Comparison of ENCODE assay signal across 7 mouse cellular contexts in the genomic region with DNA sequence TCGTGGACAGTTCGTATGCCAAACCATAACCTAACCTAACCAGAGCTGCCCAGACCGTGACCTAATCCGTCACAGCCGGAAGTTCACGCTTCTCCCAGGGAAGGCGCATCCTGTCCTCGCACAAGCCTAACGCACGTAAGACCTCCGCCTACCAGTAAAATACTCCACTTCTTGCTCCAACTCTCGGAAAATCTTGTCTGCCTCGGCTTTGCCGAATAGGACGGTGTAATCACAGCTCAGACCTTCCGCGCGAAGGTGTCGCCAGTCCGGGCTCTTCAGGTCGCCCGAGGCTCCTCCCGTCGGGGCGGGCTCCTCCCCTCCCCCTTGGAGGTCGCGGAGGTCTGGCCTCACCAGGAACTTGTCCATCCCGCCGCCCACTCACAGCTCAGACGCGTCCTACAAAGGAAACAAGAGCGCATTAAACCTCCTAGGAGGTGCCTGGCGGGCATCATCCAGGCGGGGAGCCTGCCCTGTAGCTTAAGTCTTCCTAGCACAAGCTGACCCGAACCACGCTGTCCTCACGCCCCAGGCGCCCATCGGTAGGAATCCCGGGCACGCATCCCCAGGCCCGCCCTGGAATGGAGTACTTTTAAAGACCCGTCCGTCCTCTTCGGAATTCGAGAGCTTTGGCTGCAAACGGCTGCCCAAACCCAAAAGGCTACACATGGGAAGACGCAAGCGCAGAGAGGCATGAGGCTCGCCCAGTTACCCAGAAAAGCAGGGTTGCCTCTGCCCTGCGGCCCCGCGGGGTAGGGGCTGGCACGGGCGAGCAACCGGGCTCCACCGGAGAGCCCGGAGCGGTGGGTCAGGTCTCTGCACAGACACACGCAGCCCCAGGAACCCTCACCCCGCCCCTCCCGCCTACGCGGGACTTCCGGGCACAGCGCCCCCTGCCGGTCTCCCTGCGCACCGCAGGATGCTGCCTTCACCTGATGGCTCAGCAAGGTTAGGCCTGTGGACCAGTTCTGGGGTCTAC. TPM values are rescaled to one million over a fixed set of nuclear protein-coding genes. Genes with fewer than 3 reads are reported as not detected.
DNase-seq lines count a peak whose midpoint lies in the region; ATAC-seq and TF ChIP-seq lines count a peak whose summit lies in the region.

A gene (minus strand): TSS at position 845 of the 976 bp plus-strand sequence.

- 0 out of 2 replicates have a peak, but pooled peaks have one; percentile 15 for ATAC-seq in embryonic facial prominence, embryonic 11.5 days (replicated peaks; ENCODE audit: insufficient number of reproducible peaks, low FRiP score, low TSS enrichment, low read depth)
- ATAC-seq in granulocyte monocyte progenitor cell, adult 5-6 weeks (replicated peaks; ENCODE audit: poor library complexity, severe bottlenecking) = peak; percentile 54
- peak; percentile 20 for ATAC-seq in intestine, postnatal 0 days
- ATAC-seq in limb, embryonic 11.5 days (ENCODE audit: insufficient number of reproducible peaks, low FRiP score, low TSS enrichment, low read depth) = 0 out of 2 replicates have a peak, but pooled peaks have one; percentile 11
- ATAC-seq in midbrain, embryonic 13.5 days = peak; percentile 21

- WGBS in embryonic facial prominence, embryonic 11.5 days = under 1% methylated on average over 68 of the region's 69 CpGs
- 1% methylated on average over 69 of the region's 69 CpGs for WGBS in intestine, postnatal 0 days
- WGBS in limb, embryonic 11.5 days = under 1% methylated on average over 69 of the region's 69 CpGs
- under 1% methylated on average over 69 of the region's 69 CpGs for WGBS in midbrain, embryonic 13.5 days
- 3% methylated on average over 69 of the region's 69 CpGs for WGBS in spleen, adult 2 months

- peak within 1 kb of the TSS; percentile 71 for H3K9ac ChIP-seq in embryonic facial prominence, embryonic 11.5 days (replicated peaks; ENCODE audit: low read length)
- H3K9ac ChIP-seq in intestine, postnatal 0 days (ENCODE audit: low read depth, low read length) = peak within 1 kb of the TSS; percentile 32
- peak within 1 kb of the TSS; percentile 76 for H3K9ac ChIP-seq in limb, embryonic 11.5 days (ENCODE audit: low read length)
- H3K9ac ChIP-seq in midbrain, embryonic 13.5 days (replicated peaks) = peak within 1 kb of the TSS; percentile 73

- TF ChIP-seq POLR2A in spleen, adult 2 months (IDR thresholded peaks at IDR 0.05; ENCODE audit: low read depth, low read length) = no peak

- DNase-seq in adrenal gland, postnatal 14 days = peak; percentile 93
- peak; percentile 91 for DNase-seq in embryonic facial prominence, embryonic 11.5 days (ENCODE audit: low spot score)
- peak; percentile 97 for DNase-seq in limb, embryonic 11.5 days (ENCODE audit: low spot score)
- peak; percentile 55 to 77 for DNase-seq in spleen, adult 2 months (ENCODE audit: low read depth in 1 of 2, low spot score in 2 of 2)

- H3K36me3 ChIP-seq in embryonic facial prominence, embryonic 11.5 days (replicated peaks; ENCODE audit: control insufficient read depth, insufficient read depth, low read depth, low read length) = no peaks in the 10 kb centered on the region; the same call in 1 of the 2 replicates
- peaks cover 19% of the 10 kb centered on the region; the same call in 1 of the 2 replicates for H3K36me3 ChIP-seq in intestine, postnatal 0 days (ENCODE audit: control insufficient read depth, insufficient read depth)
- H3K36me3 ChIP-seq in limb, embryonic 11.5 days (ENCODE audit: control insufficient read depth, insufficient read depth, low read length) = 0 out of 2 replicates have a peak, but pooled peaks cover 2% of the 10 kb centered on the region
- H3K36me3 ChIP-seq in midbrain, embryonic 13.5 days = peaks cover 31% of the 10 kb centered on the region
- peaks cover 12% of the 10 kb centered on the region for H3K36me3 ChIP-seq in spleen, adult 2 months (ENCODE audit: control insufficient read depth, insufficient read depth, low read length)

- H3K27me3 ChIP-seq in embryonic facial prominence, embryonic 11.5 days (ENCODE audit: control insufficient read depth, insufficient read depth, low read length) = no peaks in the 10 kb centered on the region
- no peaks in the 10 kb centered on the region for H3K27me3 ChIP-seq in intestine, postnatal 0 days (replicated peaks; ENCODE audit: control insufficient read depth, insufficient read depth, low read length)
- no peaks in the 10 kb centered on the region for H3K27me3 ChIP-seq in limb, embryonic 11.5 days (ENCODE audit: control insufficient read depth, insufficient read depth, low read length)
- no peaks in the 10 kb centered on the region for H3K27me3 ChIP-seq in midbrain, embryonic 13.5 days
- no peaks in the 10 kb centered on the region for H3K27me3 ChIP-seq in spleen, adult 2 months (ENCODE audit: control insufficient read depth, insufficient read depth, low read length)

- peak; percentile 98 for TF ChIP-seq CTCF in intestine, postnatal 0 days (IDR thresholded peaks at IDR 0.05; ENCODE audit: low read depth)
- peak; percentile 99 for TF ChIP-seq CTCF in spleen, adult 2 months (IDR thresholded peaks at IDR 0.05; ENCODE audit: extremely low read depth, insufficient read depth, insufficient read length, insufficient replicate concordance)

- peak within 1 kb of the TSS; percentile 53 for H3K4me3 ChIP-seq in embryonic facial prominence, embryonic 11.5 days (ENCODE audit: low read depth, low read length)
- peak within 1 kb of the TSS; percentile 49 for H3K4me3 ChIP-seq in intestine, postnatal 0 days (ENCODE audit: low read depth, low read length)
- peak within 1 kb of the TSS; percentile 63 for H3K4me3 ChIP-seq in limb, embryonic 11.5 days (ENCODE audit: low read depth, low read length)
- peak within 1 kb of the TSS; percentile 62 for H3K4me3 ChIP-seq in midbrain, embryonic 13.5 days (replicated peaks)
- peak within 1 kb of the TSS; percentile 75 for H3K4me3 ChIP-seq in spleen, adult 2 months (ENCODE audit: extremely low read depth, insufficient read depth, insufficient read length)

- H3K4me2 ChIP-seq in embryonic facial prominence, embryonic 11.5 days (ENCODE audit: low read depth, low read length) = peak within 1 kb of the TSS; percentile 97
- H3K4me2 ChIP-seq in intestine, postnatal 0 days (replicated peaks; ENCODE audit: low read depth) = peak within 1 kb of the TSS; percentile 92
- peak within 1 kb of the TSS; percentile 85 for H3K4me2 ChIP-seq in limb, embryonic 11.5 days (ENCODE audit: low read depth, severe bottlenecking)
- H3K4me2 ChIP-seq in midbrain, embryonic 13.5 days (replicated peaks) = peak within 1 kb of the TSS; percentile 89

- peak within 1 kb of the TSS; percentile 76 for H3K27ac ChIP-seq in embryonic facial prominence, embryonic 11.5 days (replicated peaks; ENCODE audit: low read depth, low read length)
- peak within 1 kb of the TSS; percentile 63 for H3K27ac ChIP-seq in intestine, postnatal 0 days (ENCODE audit: low read depth, low read length)
- H3K27ac ChIP-seq in limb, embryonic 11.5 days (replicated peaks; ENCODE audit: low read depth, low read length) = peak within 1 kb of the TSS; percentile 84
- peak within 1 kb of the TSS; percentile 82 for H3K27ac ChIP-seq in midbrain, embryonic 13.5 days
- peak within 1 kb of the TSS; percentile 79 for H3K27ac ChIP-seq in spleen, adult 2 months (ENCODE audit: insufficient read depth, low read length)

- H3K4me1 ChIP-seq in embryonic facial prominence, embryonic 11.5 days (ENCODE audit: control insufficient read depth, insufficient read depth, low read length) = no peaks in the 10 kb centered on the region
- H3K4me1 ChIP-seq in intestine, postnatal 0 days (replicated peaks; ENCODE audit: control insufficient read depth, insufficient read depth, low read length) = 0 out of 2 replicates have a peak, but pooled peaks cover 3% of the 10 kb centered on the region
- H3K4me1 ChIP-seq in limb, embryonic 11.5 days (ENCODE audit: control insufficient read depth, insufficient read depth, low read length) = peaks cover 9% of the 10 kb centered on the region
- peaks cover 23% of the 10 kb centered on the region for H3K4me1 ChIP-seq in midbrain, embryonic 13.5 days (replicated peaks)
- H3K4me1 ChIP-seq in spleen, adult 2 months (ENCODE audit: control insufficient read depth, insufficient read depth, insufficient read length) = peaks cover 10% of the 10 kb centered on the region

- no peaks in the 10 kb centered on the region for H3K9me3 ChIP-seq in embryonic facial prominence, embryonic 11.5 days (replicated peaks; ENCODE audit: control insufficient read depth, low read length)
- no peaks in the 10 kb centered on the region for H3K9me3 ChIP-seq in intestine, postnatal 0 days (ENCODE audit: control insufficient read depth)
- no peaks in the 10 kb centered on the region for H3K9me3 ChIP-seq in limb, embryonic 11.5 days (ENCODE audit: control insufficient read depth, low read length)
- no peaks in the 10 kb centered on the region for H3K9me3 ChIP-seq in midbrain, embryonic 13.5 days

RNA-seq across cellular contexts. Expression of the gene that starts here (rescaled TPM):
- 9.9 and 10.3 TPM in 2 replicates for total RNA-seq in adrenal gland, postnatal 14 days (2021)
- 13.5 and 13.8 TPM in 2 replicates for polyA plus RNA-seq in embryonic facial prominence, embryonic 11.5 days (2014; fragmentation: Nextera tagmentation; extraction: Ambion mirVana)
- total RNA-seq in granulocyte monocyte progenitor cell, adult 5-6 weeks (2014; fragmentation: Nextera tagmentation) = 12.0 and 14.8 TPM in 2 replicates
- total RNA-seq in granulocyte monocyte progenitor cell, adult 5-6 weeks (2017) = 2.4 and 9.2 TPM in 2 replicates
- 6.9 and 7.8 TPM in 2 replicates for polyA plus RNA-seq in intestine, postnatal 0 days (2015; fragmentation: Nextera tagmentation; extraction: Ambion mirVana)
- 13.4 and 14.6 TPM in 2 replicates for polyA plus RNA-seq in limb, embryonic 11.5 days (2014; fragmentation: Nextera tagmentation; extraction: Ambion mirVana)
- polyA plus RNA-seq in midbrain, embryonic 13.5 days (2015; fragmentation: Nextera tagmentation; extraction: Ambion mirVana) = 5.8 and 6.0 TPM in 2 replicates
- polyA plus RNA-seq in spleen, adult 2 months (2012; rRNA removed) = 9.0 and 9.8 TPM in 2 replicates

Comparison
In these comparisons a context has a peak if more than half of its experiments do, and no peak if none do; other contexts are left out.
1. Peak in every context shown above with its lines: DNase-seq, ATAC-seq, H3K4me3 ChIP-seq and H3K27ac ChIP-seq.